Mouse (Mus musculus) MEL (cell line): Measurements from ENCODE around the gene Rprd1b.

ENCODE experiments used
- CTCF ChIP-seq, 3 experiments: IDR thresholded peaks in 2 of 3; conservative IDR thresholded peaks in 1 of 3; 2 replicates each; pipeline ENCODE4 v1.5.1; 2011 to 2012; ENCODE audit warnings: low read length in 3 of 3, low read depth in 2 of 3, mild to moderate bottlenecking in 2 of 3, improper control_type of control experiment in 1 of 3, inconsistent platforms in 1 of 3, mixed read lengths in 1 of 3, moderate library complexity in 1 of 3; ENCODE audit not compliant: control insufficient read depth in 1 of 3, insufficient read depth in 1 of 3, poor library complexity in 1 of 3, severe bottlenecking in 1 of 3
- EP300 ChIP-seq, 2 experiments: IDR thresholded peaks; 2 replicates each; pipeline ENCODE4 v1.6.1; 2011; ENCODE audit warnings: improper control_type of control experiment in 2 of 2, low read length in 2 of 2, low read depth in 1 of 2, mild to moderate bottlenecking in 1 of 2
- SIN3A ChIP-seq: IDR thresholded peaks from 2 replicates; pipeline ENCODE4 v1.6.1; 2012; ENCODE audit warnings: low read length, improper control_type of control experiment, inconsistent platforms

GRCm38 (mm10) chr2:158155615-158156014, 127.3 kb downstream of the Rprd1b start:
- TF ChIP-seq CTCF (IDR thresholded peaks at IDR 0.05 in 2 of 3, conservative IDR thresholded peaks at IDR 0.05 in 1 of 3; ENCODE audit: control insufficient read depth in 1 of 3, insufficient read depth in 1 of 3, low read depth in 2 of 3, low read length in 3 of 3, poor library complexity in 1 of 3, severe bottlenecking in 1 of 3) (no peak), EP300 (IDR thresholded peaks at IDR 0.05; ENCODE audit: low read depth in 1 of 2, low read length in 2 of 2) (no peak), SIN3A (no peak)
